Mouse (Mus musculus) limb, embryonic 14.5 days (tissue): ENCODE results near the gene Msx2. TPM values are rescaled to one million over a fixed set of nuclear protein-coding genes. Genes with fewer than 3 reads are reported as not detected.

ENCODE experiments used
- ATAC-seq: fragments of 200-750 bp; cut with Nextera tagmentation; 2 replicates; pipeline ENCODE4 v1.8.0; 2017; ENCODE audit warnings: low read depth, moderate number of reproducible peaks, moderate TSS enrichment; ENCODE audit not compliant: low FRiP score
- DNase-seq: peaks from one replicate; pipeline ENCODE4 v3.0.0-alpha.2; 2015; ENCODE audit warnings: low spot score
- H3K27ac ChIP-seq: fragments of 300-500 bp; sonication (generic); replicated peaks from 2 replicates; pipeline ENCODE4 v1.5.1; 2014; ENCODE audit warnings: low read depth, mild to moderate bottlenecking, low read length, moderate library complexity, mixed read lengths
- H3K27me3 ChIP-seq: fragments of 300-500 bp; sonication (generic); 2 replicates; pipeline ENCODE4 v1.6.1; 2014; ENCODE audit warnings: low read length, mixed read lengths; ENCODE audit not compliant: control insufficient read depth, insufficient read depth
- H3K36me3 ChIP-seq: fragments of 300-500 bp; sonication (generic); 2 replicates; pipeline ENCODE4 v1.6.1; 2014; ENCODE audit warnings: mild to moderate bottlenecking, low read length, moderate library complexity, mixed read lengths; ENCODE audit not compliant: control insufficient read depth, insufficient read depth
- H3K4me1 ChIP-seq: fragments of 300-500 bp; sonication (generic); 2 replicates; pipeline ENCODE4 v1.6.1; 2014; ENCODE audit warnings: antibody characterized with exemption, low read length, mixed read lengths; ENCODE audit not compliant: control insufficient read depth, insufficient read depth
- H3K4me2 ChIP-seq: fragments of 300-500 bp; sonication (generic); replicated peaks from 2 replicates; pipeline ENCODE4 v1.6.1; 2014; ENCODE audit warnings: low read depth, mild to moderate bottlenecking, low read length, moderate library complexity; ENCODE audit not compliant: severe bottlenecking
- H3K4me3 ChIP-seq: fragments of 300-500 bp; sonication (generic); replicated peaks from 2 replicates; pipeline ENCODE4 v1.5.1; 2014; ENCODE audit warnings: low read length
- H3K9ac ChIP-seq: fragments of 300-500 bp; sonication (generic); 2 replicates; pipeline ENCODE4 v1.6.1; 2014; ENCODE audit warnings: mild to moderate bottlenecking, low read depth, low read length, moderate library complexity; ENCODE audit not compliant: severe bottlenecking
- H3K9me3 ChIP-seq: fragments of 300-500 bp; sonication (generic); 2 replicates; pipeline ENCODE4 v1.6.1; 2016; ENCODE audit warnings: low read length; ENCODE audit not compliant: control insufficient read depth
- POLR2A ChIP-seq: fragments of 200-500 bp; IDR thresholded peaks from 2 replicates; pipeline ENCODE4 v1.8.0; 2012; ENCODE audit warnings: inconsistent platforms, mild to moderate bottlenecking, moderate library complexity, borderline replicate concordance; ENCODE audit not compliant: insufficient read depth, insufficient read length; ENCODE audit errors: extremely low read depth
- WGBS: fragments of 180-500 bp; shearing (Covaris S2); extraction: QIAGEN DNeasy Blood & Tissue Kit; methylation state at CpG from one replicate; pipeline ENCODE4 v1.1.7; 2014; 5-methylcytosine and 5-hydroxymethylcytosine counted together
- polyA plus RNA-seq, 2 experiments: library from polyadenylated mRNA; depleted of rRNA in 1 of 2; stranded (reverse) in 1 of 2; unstranded in 1 of 2; fragments of >200 nt; fragmentation: Nextera tagmentation in 1 of 2; extraction: Ambion mirVana in 1 of 2; gene quantifications; 2 replicates each; pipeline versions ENCODE4 v1.2.1 to v1.2.3; 2012 to 2014

Msx2 gene
- polyA plus RNA-seq (2012; rRNA removed) (17.5 and 18.2 TPM in 2 replicates), polyA plus RNA-seq (2014; fragmentation: Nextera tagmentation; extraction: Ambion mirVana) (19.4 and 28.3 TPM in 2 replicates)

DNA sequence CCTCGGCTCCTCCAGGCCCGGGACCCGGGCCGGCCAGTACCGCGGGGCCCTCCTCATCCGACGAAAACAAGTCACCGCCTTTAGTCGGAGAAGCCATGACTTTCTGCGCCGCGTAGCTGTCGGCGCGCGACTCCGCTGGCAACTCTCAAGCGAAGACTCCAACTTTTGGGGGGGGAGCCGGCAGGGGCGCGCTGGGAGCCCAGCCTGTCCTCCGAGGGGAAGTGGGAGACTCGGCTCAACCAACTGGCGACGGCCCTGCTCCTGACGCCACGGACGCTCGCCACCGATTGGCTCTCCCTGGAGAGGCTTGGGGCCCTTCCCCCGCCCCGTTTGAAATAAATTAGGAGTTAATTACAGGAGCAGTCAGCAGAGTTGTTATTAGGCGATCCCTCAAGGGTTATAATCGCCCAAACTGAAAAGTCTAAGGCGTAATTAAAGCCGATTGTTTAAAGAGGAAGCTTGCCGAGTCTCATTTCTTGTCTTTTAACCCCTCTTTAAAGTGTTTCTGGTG, at the start of gene Msx2:
Gene Msx2 (minus strand): TSS at position 461 of the 511 bp plus-strand sequence.
- no peaks in the 10 kb centered on the region for H3K36me3 ChIP-seq
- H3K4me3 ChIP-seq, result peak within 1 kb of the TSS; percentile 65
- peak; percentile 48; the same call in 1 of the 2 replicates for TF ChIP-seq POLR2A
- H3K27me3 ChIP-seq, result peaks cover 60% of the 10 kb centered on the region
- DNase-seq (peak; percentile 81), ATAC-seq (peak; percentile 91)
- H3K27ac ChIP-seq, result peak within 1 kb of the TSS; percentile 67
- H3K9ac ChIP-seq, result peak within 1 kb of the TSS; percentile 70
- no peaks in the 10 kb centered on the region for H3K9me3 ChIP-seq
- H3K4me2 ChIP-seq, result peak within 1 kb of the TSS; percentile 86
- H3K4me1 ChIP-seq, result peaks cover 11% of the 10 kb centered on the region; the same call in 1 of the 2 replicates
- WGBS, result under 1% methylated on average over 38 of the region's 38 CpGs

DNA sequence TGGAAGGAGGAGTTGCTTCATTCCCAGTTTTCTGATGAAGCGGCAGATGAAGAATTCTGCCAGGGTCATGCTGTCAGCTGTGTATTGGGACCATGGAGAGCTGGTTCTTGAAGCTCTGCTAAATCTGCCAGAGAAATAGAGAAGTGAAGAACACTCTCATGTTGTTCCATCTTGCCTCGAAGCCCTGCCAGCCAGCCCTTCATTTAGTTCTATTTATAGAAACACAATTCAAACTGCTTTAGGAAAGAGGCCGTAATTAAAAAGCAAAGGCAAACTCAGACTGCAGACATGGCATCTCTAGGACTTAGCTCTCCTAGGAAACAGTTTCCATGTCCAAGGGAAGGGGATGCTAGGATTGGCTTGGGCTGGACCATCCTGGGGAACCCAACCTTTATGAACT, 48.6 kb upstream of the Msx2 start:
- Histone ChIP-seq H3K4me1 (peaks cover 3% of the 10 kb centered on the region), H3K9ac (no peak overlapping the region), H3K4me3 (no peak overlapping the region), H3K27me3 (no peaks in the 10 kb centered on the region), H3K27ac (no peak overlapping the region), H3K9me3 (peaks cover under 1% of the 10 kb centered on the region), H3K4me2 (no peak overlapping the region), H3K36me3 (no peaks in the 10 kb centered on the region)
- WGBS, result 47% methylated on average over 3 of the region's 3 CpGs
- DNase-seq, result no peak
- no peak for TF ChIP-seq POLR2A
- no peak for ATAC-seq

DNA sequence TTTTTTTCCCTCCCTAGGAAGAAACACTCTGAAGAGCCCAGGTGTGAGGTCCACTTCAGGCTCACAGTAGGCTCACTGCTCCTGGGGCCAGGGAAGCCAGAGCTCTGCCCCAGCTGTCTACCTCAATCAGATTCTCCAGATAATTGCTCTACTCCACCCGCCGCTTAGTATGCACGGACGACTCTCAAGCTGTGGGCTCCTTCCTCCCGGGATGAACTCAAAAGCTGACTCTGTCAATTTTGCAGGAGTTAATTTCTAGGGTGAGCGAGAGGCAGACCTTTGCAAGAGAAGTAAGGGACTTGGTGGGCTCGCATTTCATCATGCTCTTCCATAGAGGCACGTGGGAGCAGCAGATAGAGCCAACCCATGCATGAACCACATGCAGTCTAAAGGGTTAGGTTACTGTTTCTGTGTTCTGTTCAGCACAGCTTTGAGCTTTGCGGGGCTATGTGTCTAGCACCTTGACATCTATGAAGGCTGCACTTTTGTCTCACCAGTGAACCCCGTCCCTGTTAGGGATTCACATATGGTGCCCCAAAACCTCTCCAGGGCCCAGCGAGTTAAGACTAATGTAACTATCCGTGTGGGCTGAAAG, 47.6 kb upstream of the Msx2 start:
- no peak overlapping the region for H3K9ac ChIP-seq
- H3K4me3 ChIP-seq, result no peak overlapping the region
- peaks cover 10% of the 10 kb centered on the region for H3K9me3 ChIP-seq
- no peak for DNase-seq
- H3K27me3 ChIP-seq, result no peaks in the 10 kb centered on the region
- 40% methylated on average over 12 of the region's 12 CpGs for WGBS
- H3K27ac ChIP-seq, result no peak overlapping the region
- no peak for ATAC-seq
- H3K4me2 ChIP-seq, result no peak overlapping the region
- TF ChIP-seq POLR2A, result no peak
- H3K36me3 ChIP-seq, result no peaks in the 10 kb centered on the region
- H3K4me1 ChIP-seq, result peaks cover 3% of the 10 kb centered on the region

DNA sequence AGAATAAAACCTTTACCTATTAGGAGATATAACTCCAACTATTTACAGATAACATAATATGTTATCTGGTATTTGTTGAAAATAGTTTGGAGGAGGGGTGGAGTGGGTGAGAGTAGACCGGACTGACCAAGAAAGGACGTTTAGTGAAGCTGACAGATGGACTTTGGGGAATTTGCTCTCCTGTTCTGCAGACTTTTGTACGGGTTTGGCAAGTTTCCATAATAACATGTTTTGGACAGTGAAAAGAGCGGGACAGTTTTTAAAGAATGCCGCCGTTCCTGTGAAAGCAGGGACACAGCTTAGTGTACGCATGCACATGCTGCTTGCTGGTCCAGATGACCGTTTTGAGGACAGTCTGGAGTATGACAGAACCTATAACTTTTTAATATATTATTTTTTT, 46.9 kb upstream of the Msx2 start:
- no peaks in the 10 kb centered on the region for H3K27me3 ChIP-seq
- H3K4me3 ChIP-seq, result no peak overlapping the region
- WGBS, result 53% methylated on average over 8 of the region's 8 CpGs
- no peak for ATAC-seq
- DNase-seq, result no peak
- H3K4me2 ChIP-seq, result no peak overlapping the region
- H3K27ac ChIP-seq, result no peak overlapping the region
- TF ChIP-seq POLR2A, result no peak
- no peak overlapping the region for H3K9ac ChIP-seq
- no peaks in the 10 kb centered on the region for H3K36me3 ChIP-seq
- no peaks in the 10 kb centered on the region; the same call in none of the 2 replicates for H3K4me1 ChIP-seq
- H3K9me3 ChIP-seq, result peaks cover 10% of the 10 kb centered on the region

DNA sequence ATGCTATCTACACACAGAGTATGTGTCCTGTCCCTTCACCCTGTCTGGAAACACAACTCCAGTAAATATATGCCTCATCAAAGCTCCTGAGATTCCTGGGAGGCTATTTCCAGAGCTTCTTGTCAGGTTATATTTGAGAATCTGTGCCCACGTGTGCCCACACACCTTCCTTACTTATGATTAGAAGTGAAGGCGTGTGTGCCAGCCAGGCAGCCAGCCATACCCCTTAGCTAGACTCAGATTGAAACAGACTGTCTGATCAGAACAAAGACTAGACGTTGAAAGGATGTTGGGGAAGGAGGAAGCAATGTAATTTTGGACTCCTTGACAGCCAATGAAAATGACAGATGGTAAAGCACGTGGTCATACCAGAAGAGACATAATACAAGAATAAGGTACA, 45.4 kb upstream of the Msx2 start:
- WGBS, result 63% methylated on average over 4 of the region's 4 CpGs
- TF ChIP-seq POLR2A, result no peak
- Histone ChIP-seq H3K4me2 (no peak overlapping the region), H3K27ac (no peak overlapping the region), H3K9me3 (peaks cover 10% of the 10 kb centered on the region), H3K9ac (no peak overlapping the region), H3K36me3 (no peaks in the 10 kb centered on the region), H3K4me3 (no peak overlapping the region), H3K27me3 (no peaks in the 10 kb centered on the region), H3K4me1 (no peaks in the 10 kb centered on the region; the same call in none of the 2 replicates)
- ATAC-seq (no peak), DNase-seq (no peak)
